Mouse (Mus musculus): ENCODE results near the gene Tomm5.

DNA sequence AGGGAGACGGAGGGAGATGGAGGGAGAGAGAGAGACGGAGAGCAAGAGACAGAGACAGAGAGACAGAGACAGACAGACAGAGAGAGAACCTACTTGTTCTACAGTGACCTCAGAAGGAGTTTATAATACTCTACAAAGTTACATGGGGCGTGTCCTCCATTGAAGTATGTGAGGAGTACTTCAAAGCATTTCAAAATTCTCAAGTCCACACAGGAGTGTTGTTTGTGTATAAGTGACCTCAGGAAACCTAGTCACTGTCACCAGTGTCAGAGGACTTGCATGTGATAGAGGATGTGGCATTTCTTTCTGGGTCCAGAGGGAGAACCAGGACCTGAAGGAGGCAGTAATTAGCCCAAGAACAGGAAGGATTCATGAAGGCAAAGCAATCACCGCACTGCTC, 23.1 kb upstream of the Tomm5 start:
- TF ChIP-seq CTCF (IDR thresholded peaks at IDR 0.05) (no peak), EP300 (IDR thresholded peaks at IDR 0.05; ENCODE audit: insufficient read depth, low read depth, low read length) (no peak), POLR2A (IDR thresholded peaks at IDR 0.05; ENCODE audit: insufficient read depth, low read depth, low read length) (no peak)
